Mouse (Mus musculus) olfactory bulb, adult 2 months (tissue): Measurements from ENCODE around the gene Basp1.

Experiments used
- CTCF ChIP-seq: fragments of 200-500 bp; IDR thresholded peaks from 2 replicates; pipeline ENCODE4 v1.5.1; 2012; ENCODE audit warnings: low read depth, mild to moderate bottlenecking, low read length, moderate library complexity; ENCODE audit not compliant: insufficient read depth
- POLR2A ChIP-seq: fragments of 200-500 bp; IDR thresholded peaks from 2 replicates; pipeline ENCODE4 v1.6.1; 2012; ENCODE audit warnings: mild to moderate bottlenecking, low read depth, low read length, moderate library complexity; ENCODE audit not compliant: insufficient read depth

DNA sequence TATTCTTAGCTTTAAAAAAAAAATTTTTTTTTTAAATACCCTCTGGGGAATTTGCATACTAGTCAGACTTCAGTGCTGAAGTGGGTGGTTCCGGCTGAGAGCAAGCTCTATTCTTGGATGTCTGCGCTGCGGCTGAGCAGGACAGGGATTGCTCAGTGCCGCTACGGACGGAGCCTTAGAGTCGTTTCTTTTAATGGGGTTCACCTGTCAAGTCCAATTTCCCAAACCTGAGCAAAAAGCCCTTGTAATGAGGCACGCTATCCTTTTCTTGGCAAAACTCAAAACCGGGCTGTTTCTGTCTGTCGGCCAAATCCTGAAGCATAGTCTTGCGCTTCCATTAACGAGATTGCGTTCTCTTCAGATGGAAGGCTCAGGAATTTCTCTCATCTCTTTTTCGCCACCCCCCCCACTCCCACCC is 54.9 kb downstream of the Basp1 start:
- no peak for TF ChIP-seq CTCF
- TF ChIP-seq POLR2A, result no peak
